Mouse (Mus musculus) hindbrain, embryonic 11.5 days (tissue): Measurements from ENCODE around the gene Srgap3. TPM values are rescaled to one million over a fixed set of nuclear protein-coding genes. Genes with fewer than 3 reads are reported as not detected.

Source experiments
- ATAC-seq: fragments of 200-750 bp; cut with Nextera tagmentation; 2 replicates; pipeline ENCODE4 v1.8.0; 2017; ENCODE audit warnings: mild to moderate bottlenecking, moderate TSS enrichment, moderate library complexity; ENCODE audit not compliant: low FRiP score
- DNase-seq: peaks from one replicate; pipeline ENCODE4 v3.0.0-alpha.2; 2015; ENCODE audit warnings: low spot score
- H3K27ac ChIP-seq: fragments of 300-500 bp; sonication (generic); 2 replicates; pipeline ENCODE4 v1.5.1; 2014; ENCODE audit warnings: mild to moderate bottlenecking, low read depth, low read length
- H3K27me3 ChIP-seq: fragments of 300-500 bp; sonication (generic); 2 replicates; pipeline ENCODE4 v1.6.1; 2014; ENCODE audit warnings: mild to moderate bottlenecking, low read length, moderate library complexity, mixed read lengths; ENCODE audit not compliant: control insufficient read depth, insufficient read depth
- H3K36me3 ChIP-seq: fragments of 300-500 bp; sonication (generic); 2 replicates; pipeline ENCODE4 v1.6.1; 2014; ENCODE audit warnings: mild to moderate bottlenecking, low read length, moderate library complexity, mixed read lengths; ENCODE audit not compliant: control insufficient read depth, insufficient read depth
- H3K4me1 ChIP-seq: fragments of 300-500 bp; sonication (generic); replicated peaks from 2 replicates; pipeline ENCODE4 v1.6.1; 2014; ENCODE audit warnings: low read length, mixed read lengths; ENCODE audit not compliant: control insufficient read depth, insufficient read depth
- H3K4me2 ChIP-seq: fragments of 300-500 bp; sonication (generic); replicated peaks from 2 replicates; pipeline ENCODE4 v1.6.1; 2014; ENCODE audit warnings: mild to moderate bottlenecking, low read depth, low read length
- H3K4me3 ChIP-seq: fragments of 300-500 bp; sonication (generic); 2 replicates; pipeline ENCODE4 v1.5.1; 2014; ENCODE audit warnings: low read depth, low read length
- H3K9ac ChIP-seq: fragments of 300-500 bp; sonication (generic); 2 replicates; pipeline ENCODE4 v1.6.1; 2014; ENCODE audit warnings: low read depth, low read length
- H3K9me3 ChIP-seq: fragments of 300-500 bp; sonication (generic); 2 replicates; pipeline ENCODE4 v1.6.1; 2016; ENCODE audit warnings: low read length; ENCODE audit not compliant: control insufficient read depth
- WGBS: fragments of 180-500 bp; shearing (Covaris S2); extraction: QIAGEN DNeasy Blood & Tissue Kit; methylation state at CpG from one replicate; pipeline ENCODE4 v1.1.7; 2014; 5-methylcytosine and 5-hydroxymethylcytosine counted together
- polyA plus RNA-seq: library from polyadenylated mRNA; unstranded; fragments of >200 nt; fragmentation: Nextera tagmentation; extraction: Ambion mirVana; gene quantifications from 2 replicates; pipeline ENCODE4 v1.2.1, GENCODE M21; 2014

The Srgap3 gene
- polyA plus RNA-seq, 1 experiment from 2014 or later, result 89.6 TPM

- H3K4me2 ChIP-seq, result no peak overlapping the region
- no peak for DNase-seq
Measured at GRCm38 (mm10) chr6:112939281-112939680, 7.8 kb downstream of the Srgap3 start.

DNA sequence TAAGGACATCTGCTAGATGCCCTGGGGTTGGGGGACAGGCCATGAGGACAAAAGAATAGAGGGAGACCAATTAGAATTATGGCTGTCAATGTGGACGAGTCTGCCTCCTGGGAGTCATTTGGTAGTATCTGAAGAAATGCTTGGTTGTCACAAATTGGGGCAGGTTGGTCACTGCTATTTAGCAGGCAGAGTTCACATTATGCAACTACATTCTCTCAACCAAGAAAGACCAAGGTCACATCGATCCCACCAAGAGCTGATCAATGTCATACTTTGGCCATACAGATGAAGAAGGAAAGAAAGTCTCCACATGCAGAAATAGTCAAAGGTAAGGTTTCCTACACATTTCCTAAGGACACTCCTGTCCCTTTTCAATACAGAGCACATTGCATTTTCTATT lies 9.3 kb downstream of the Srgap3 start:
- no peak overlapping the region for H3K27ac ChIP-seq
- DNase-seq, result no peak
- H3K9me3 ChIP-seq, result no peaks in the 10 kb centered on the region
- H3K36me3 ChIP-seq, result peaks cover 5% of the 10 kb centered on the region; the same call in 1 of the 2 replicates
- H3K4me3 ChIP-seq, result no peak overlapping the region
- H3K4me1 ChIP-seq, result 0 out of 2 replicates have a peak, but pooled peaks cover 1% of the 10 kb centered on the region
- no peaks in the 10 kb centered on the region for H3K27me3 ChIP-seq
- ATAC-seq, result no peak
- no peak overlapping the region for H3K9ac ChIP-seq
- WGBS, result 82% methylated on average over 2 of the region's 2 CpGs
- H3K4me2 ChIP-seq, result no peak overlapping the region

More at GRCm38 (mm10) chr6:112939281-112939680, 7.8 kb downstream of the Srgap3 start:
- Histone ChIP-seq H3K4me3 (no peak overlapping the region), H3K4me1 (0 out of 2 replicates have a peak, but pooled peaks cover 2% of the 10 kb centered on the region), H3K27ac (no peak overlapping the region), H3K9ac (no peak overlapping the region), H3K9me3 (no peaks in the 10 kb centered on the region), H3K36me3 (peaks cover 5% of the 10 kb centered on the region), H3K27me3 (no peaks in the 10 kb centered on the region)
- no peak for ATAC-seq
- 83% methylated on average over 9 of the region's 9 CpGs for WGBS

DNA sequence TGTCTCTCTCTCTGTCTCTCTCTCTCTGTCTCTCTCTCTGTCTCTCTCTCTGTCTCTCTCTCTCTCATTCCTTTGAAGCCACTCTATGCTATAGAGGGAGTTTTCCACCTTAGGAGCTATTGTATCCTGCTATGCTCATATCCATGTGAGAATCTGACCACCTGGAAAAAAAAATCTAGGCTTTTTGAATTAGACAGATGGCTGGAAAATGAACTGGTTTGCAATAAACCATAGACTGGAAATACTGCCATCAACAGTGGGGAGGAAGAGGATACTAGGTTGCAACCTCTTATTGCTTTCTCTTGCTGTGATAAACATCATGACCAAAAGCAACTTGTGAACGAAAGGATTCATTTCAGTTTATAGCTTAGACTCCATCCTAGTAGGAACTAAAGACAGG lies 12.6 kb downstream of the Srgap3 start:
- Histone ChIP-seq H3K36me3 (no peaks in the 10 kb centered on the region), H3K9me3 (no peaks in the 10 kb centered on the region), H3K4me1 (peaks cover 4% of the 10 kb centered on the region), H3K4me3 (no peak overlapping the region), H3K27ac (no peak overlapping the region), H3K27me3 (no peaks in the 10 kb centered on the region), H3K9ac (no peak overlapping the region), H3K4me2 (no peak overlapping the region)
- 86% methylated on average over 1 of the region's 1 CpGs for WGBS
- DNase-seq (no peak), ATAC-seq (no peak)

- WGBS, result 39% methylated on average over 8 of the region's 8 CpGs
- ATAC-seq (no peak), DNase-seq (no peak)
- no peak overlapping the region for H3K4me2 ChIP-seq
- H3K4me3 ChIP-seq, result no peak overlapping the region
- H3K9me3 ChIP-seq, result no peaks in the 10 kb centered on the region
- no peaks in the 10 kb centered on the region for H3K27me3 ChIP-seq
- H3K9ac ChIP-seq, result no peak overlapping the region
- no peak overlapping the region for H3K27ac ChIP-seq
- H3K36me3 ChIP-seq, result no peaks in the 10 kb centered on the region
- peaks cover 12% of the 10 kb centered on the region for H3K4me1 ChIP-seq
Measured at GRCm38 (mm10) chr6:112932611-112933010, 14.5 kb downstream of the Srgap3 start.

- H3K9me3 ChIP-seq, result no peaks in the 10 kb centered on the region
- H3K4me3 ChIP-seq, result no peak overlapping the region
- WGBS, result 16% methylated on average over 5 of the region's 5 CpGs
- no peaks in the 10 kb centered on the region for H3K27me3 ChIP-seq
- peak overlapping the region; percentile 70 for H3K27ac ChIP-seq
- DNase-seq, result peak; percentile 62
- peak; percentile 86 for ATAC-seq
- H3K4me1 ChIP-seq, result peaks cover 15% of the 10 kb centered on the region
- no peak overlapping the region for H3K9ac ChIP-seq
- no peaks in the 10 kb centered on the region for H3K36me3 ChIP-seq
- H3K4me2 ChIP-seq, result no peak overlapping the region
Measured at GRCm38 (mm10) chr6:112930011-112930451, 17.0 kb downstream of the Srgap3 start.

DNA sequence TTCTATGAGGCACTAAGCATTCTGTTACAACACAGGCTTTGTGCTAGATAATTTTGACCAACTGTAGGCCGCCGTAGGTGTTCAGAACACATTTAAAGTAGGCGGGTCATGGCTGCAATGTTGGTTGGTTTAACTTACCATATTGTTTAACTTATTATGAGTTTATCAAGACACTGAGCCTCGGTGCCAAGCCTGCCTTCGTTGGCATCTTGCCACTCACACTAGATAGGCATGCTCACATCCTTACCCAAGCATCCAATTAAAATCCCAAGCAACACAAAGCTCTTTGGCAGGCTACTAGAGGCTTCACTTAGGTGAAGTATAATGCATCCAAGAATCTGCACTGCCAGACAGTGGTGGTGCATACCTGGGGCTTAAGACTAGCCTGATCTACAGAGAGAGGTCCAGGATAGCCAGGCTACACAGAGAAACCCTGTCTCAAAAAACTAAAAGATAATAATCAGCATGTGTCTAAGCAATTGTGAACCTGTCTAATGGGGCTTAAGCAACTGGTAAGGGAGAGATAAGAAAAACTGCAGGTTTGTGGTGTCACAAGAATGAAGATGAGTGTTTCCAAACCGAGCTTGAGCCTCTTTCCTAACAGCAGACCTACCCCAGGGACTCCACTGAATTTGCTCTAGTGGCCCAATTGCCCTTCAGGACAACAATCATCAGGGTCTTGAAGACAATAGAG lies 17.6 kb downstream of the Srgap3 start:
- no peaks in the 10 kb centered on the region for H3K27me3 ChIP-seq
- no peak overlapping the region for H3K4me2 ChIP-seq
- peak; percentile 62; the same call in 1 of the 2 replicates for ATAC-seq
- peak overlapping the region; percentile 70 for H3K27ac ChIP-seq
- WGBS, result 82% methylated on average over 6 of the region's 6 CpGs
- DNase-seq, result no peak
- H3K9ac ChIP-seq, result no peak overlapping the region
- no peaks in the 10 kb centered on the region for H3K9me3 ChIP-seq
- no peaks in the 10 kb centered on the region for H3K36me3 ChIP-seq
- H3K4me3 ChIP-seq, result no peak overlapping the region
- peaks cover 15% of the 10 kb centered on the region for H3K4me1 ChIP-seq

DNA sequence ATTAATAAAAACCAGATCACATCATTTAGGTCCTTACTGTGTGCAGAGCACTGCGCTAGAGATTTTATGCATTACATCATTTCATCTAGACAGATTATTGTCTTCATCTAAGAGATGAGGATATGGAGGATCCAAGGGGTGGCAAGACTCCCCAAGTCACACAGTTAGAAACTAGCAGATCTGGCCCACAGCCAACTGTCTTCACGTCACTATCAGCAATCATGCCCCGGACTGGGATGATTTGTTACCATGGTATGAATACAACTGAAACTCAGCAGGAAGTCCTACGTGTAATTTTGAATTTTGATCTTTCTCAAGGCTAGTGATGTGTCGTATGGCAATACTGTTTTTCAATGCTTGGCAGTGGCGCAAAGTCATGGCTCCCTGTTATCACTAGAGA lies 18.2 kb downstream of the Srgap3 start:
- no peaks in the 10 kb centered on the region for H3K27me3 ChIP-seq
- ATAC-seq (no peak), DNase-seq (no peak)
- peak overlapping the region; percentile 70; the same call in 1 of the 2 replicates for H3K27ac ChIP-seq
- H3K36me3 ChIP-seq, result no peaks in the 10 kb centered on the region
- H3K9me3 ChIP-seq, result no peaks in the 10 kb centered on the region
- WGBS, result 80% methylated on average over 6 of the region's 6 CpGs
- no peak overlapping the region for H3K9ac ChIP-seq
- no peak overlapping the region for H3K4me2 ChIP-seq
- no peak overlapping the region for H3K4me3 ChIP-seq
- H3K4me1 ChIP-seq, result peaks cover 15% of the 10 kb centered on the region

GRCm38 (mm10) chr6:112927341-112927740 lies 19.7 kb downstream of the Srgap3 start:
- H3K9ac ChIP-seq, result no peak overlapping the region
- no peak overlapping the region for H3K4me2 ChIP-seq
- H3K36me3 ChIP-seq, result no peaks in the 10 kb centered on the region
- no peaks in the 10 kb centered on the region for H3K27me3 ChIP-seq
- H3K4me1 ChIP-seq, result peaks cover 15% of the 10 kb centered on the region
- WGBS, result 74% methylated on average over 5 of the region's 5 CpGs
- no peak overlapping the region for H3K27ac ChIP-seq
- DNase-seq (peak; percentile 35), ATAC-seq (no peak)
- no peaks in the 10 kb centered on the region for H3K9me3 ChIP-seq
- H3K4me3 ChIP-seq, result no peak overlapping the region

GRCm38 (mm10) chr6:112926011-112926410 lies 21.1 kb downstream of the Srgap3 start:
- 87% methylated on average over 5 of the region's 5 CpGs for WGBS
- no peak overlapping the region for H3K4me2 ChIP-seq
- ATAC-seq, result no peak
- no peak overlapping the region for H3K4me3 ChIP-seq
- no peaks in the 10 kb centered on the region for H3K36me3 ChIP-seq
- H3K27me3 ChIP-seq, result no peaks in the 10 kb centered on the region
- H3K4me1 ChIP-seq, result peaks cover 11% of the 10 kb centered on the region
- no peak overlapping the region for H3K27ac ChIP-seq
- no peak overlapping the region for H3K9ac ChIP-seq
- no peaks in the 10 kb centered on the region for H3K9me3 ChIP-seq
- DNase-seq, result no peak
